Mouse (Mus musculus): Measurements from ENCODE around the gene Slc24a1.
"Not testable (repeated sequence)": the region's sequence is repeated elsewhere in the genome, so short reads cannot be mapped to it uniquely, and the experiment has no call there.

The Slc24a1 gene

GRCm38 (mm10) chr9:64951161-64951657 lies at the start of gene Slc24a1:
TSS of gene Slc24a1 (minus strand) at chr9:64951607.
- no peak for DNase-seq

- not testable (repeated sequence) for DNase-seq
These were observed 44.1 kb upstream of the Slc24a1 start for GRCm38 (mm10) chr9:64995464-64995863.

GRCm38 (mm10) chr9:64990291-64990690 lies 38.9 kb upstream of the Slc24a1 start:
- DNase-seq = no peak

GRCm38 (mm10) chr9:64988443-64988842 lies 37.0 kb upstream of the Slc24a1 start:
- DNase-seq = no peak

- DNase-seq = no peak
These were observed 36.2 kb upstream of the Slc24a1 start for GRCm38 (mm10) chr9:64987651-64988050.

GRCm38 (mm10) chr9:64985807-64986206 lies 34.4 kb upstream of the Slc24a1 start:
- no peak for DNase-seq

GRCm38 (mm10) chr9:64985037-64985794 lies 33.8 kb upstream of the Slc24a1 start:
- DNase-seq = no peak

- DNase-seq = no peak
These were observed 30.5 kb upstream of the Slc24a1 start for GRCm38 (mm10) chr9:64981904-64982303.

- no peak for DNase-seq
These were observed 29.1 kb upstream of the Slc24a1 start for GRCm38 (mm10) chr9:64980548-64980947.

- DNase-seq = no peak
These were observed 9.5 kb upstream of the Slc24a1 start for GRCm38 (mm10) chr9:64960978-64961320.

GRCm38 (mm10) chr9:64960117-64960977 lies 8.9 kb upstream of the Slc24a1 start, which contains the start of gene Ints14:
TSS of gene Ints14 (plus strand) at chr9:64960905.
- DNase-seq = peak; percentile 93

- DNase-seq = no peak
These were observed 5.9 kb upstream of the Slc24a1 start for GRCm38 (mm10) chr9:64957276-64957675.

- no peak for DNase-seq
These were observed 4.9 kb upstream of the Slc24a1 start for GRCm38 (mm10) chr9:64956337-64956736.

GRCm38 (mm10) chr9:64953190-64953589 lies 1.8 kb upstream of the Slc24a1 start:
- no peak for DNase-seq

GRCm38 (mm10) chr9:64952055-64952454 lies 648 bp upstream of the Slc24a1 start:
- no peak for DNase-seq

GRCm38 (mm10) chr9:64947483-64948095 lies 3.8 kb downstream of the Slc24a1 start:
- DNase-seq = no peak

- DNase-seq = no peak
These were observed 7.4 kb downstream of the Slc24a1 start for GRCm38 (mm10) chr9:64943997-64944396.

GRCm38 (mm10) chr9:64941650-64942049 lies 9.8 kb downstream of the Slc24a1 start:
- no peak for DNase-seq

GRCm38 (mm10) chr9:64940731-64941346 lies 10.6 kb downstream of the Slc24a1 start:
- DNase-seq = no peak

- no peak for DNase-seq
These were observed 11.6 kb downstream of the Slc24a1 start for GRCm38 (mm10) chr9:64939790-64940189.

- DNase-seq = no peak
These were observed 12.1 kb downstream of the Slc24a1 start for GRCm38 (mm10) chr9:64939281-64939680.

- no peak for DNase-seq
These were observed 12.9 kb downstream of the Slc24a1 start for GRCm38 (mm10) chr9:64938535-64938934.

GRCm38 (mm10) chr9:64937491-64937890 lies 13.9 kb downstream of the Slc24a1 start:
- no peak for DNase-seq

All from cerebellum, adult 11-12 months (tissue).